Mouse (Mus musculus) MEL (cell line): ENCODE measurements around the gene Gm20388.

Experiments used
- CTCF ChIP-seq, 3 experiments: IDR thresholded peaks in 2 of 3; conservative IDR thresholded peaks in 1 of 3; 2 replicates each; pipeline ENCODE4 v1.5.1; 2011 to 2012; ENCODE audit warnings: low read length in 3 of 3, low read depth in 2 of 3, mild to moderate bottlenecking in 2 of 3, improper control_type of control experiment in 1 of 3, inconsistent platforms in 1 of 3, mixed read lengths in 1 of 3, moderate library complexity in 1 of 3; ENCODE audit not compliant: control insufficient read depth in 1 of 3, insufficient read depth in 1 of 3, poor library complexity in 1 of 3, severe bottlenecking in 1 of 3
- ELF1 ChIP-seq: IDR thresholded peaks from 2 replicates; pipeline ENCODE4 v1.6.1; 2014; ENCODE audit warnings: low read depth, mild to moderate bottlenecking, inconsistent platforms, low read length, improper control_type of control experiment, moderate library complexity
- GABPA ChIP-seq: IDR thresholded peaks from 2 replicates; pipeline ENCODE4 v1.6.1; 2012; ENCODE audit warnings: low read depth, mild to moderate bottlenecking, inconsistent platforms, low read length, improper control_type of control experiment, moderate library complexity
- GATA1 ChIP-seq: IDR thresholded peaks from 2 replicates; pipeline ENCODE4 v1.6.1; 2011; ENCODE audit warnings: low read depth, low read length, improper control_type of control experiment
- MAX ChIP-seq: IDR thresholded peaks from 2 replicates; pipeline ENCODE4 v1.6.1; 2011; ENCODE audit warnings: low read length, improper control_type of control experiment
- MAZ ChIP-seq: IDR thresholded peaks from 2 replicates; pipeline ENCODE4 v1.6.1; 2012; ENCODE audit warnings: low read depth, mild to moderate bottlenecking, inconsistent platforms, low read length, improper control_type of control experiment
- NELFE ChIP-seq: IDR thresholded peaks from 2 replicates; pipeline ENCODE4 v1.6.1; 2011; ENCODE audit warnings: low read depth, low read length, improper control_type of control experiment
- POLR2A ChIP-seq, 2 experiments: IDR thresholded peaks; 2 replicates each; pipeline ENCODE4 v1.6.1; 2011 to 2012; ENCODE audit warnings: low read length in 2 of 2, mild to moderate bottlenecking in 2 of 2, control low read depth in 1 of 2, improper control_type of control experiment in 1 of 2, low read depth in 1 of 2, moderate library complexity in 1 of 2; ENCODE audit not compliant: control insufficient read depth in 1 of 2, insufficient read depth in 1 of 2, poor library complexity in 1 of 2
- TAL1 ChIP-seq: IDR thresholded peaks from 2 replicates; pipeline ENCODE4 v1.6.1; 2012; ENCODE audit warnings: mild to moderate bottlenecking, inconsistent platforms, low read length, moderate library complexity, mixed read lengths
- TCF12 ChIP-seq: IDR thresholded peaks from 2 replicates; pipeline ENCODE4 v1.6.1; 2014; ENCODE audit warnings: low read depth, mild to moderate bottlenecking, inconsistent platforms, low read length, improper control_type of control experiment, moderate library complexity
- USF2 ChIP-seq, 2 experiments: IDR thresholded peaks; 2 replicates each; pipeline ENCODE4 v1.6.1; 2011 to 2012; ENCODE audit warnings: improper control_type of control experiment in 2 of 2, low read length in 2 of 2, borderline replicate concordance in 1 of 2, inconsistent platforms in 1 of 2, low read depth in 1 of 2, mild to moderate bottlenecking in 1 of 2; ENCODE audit not compliant: insufficient read depth in 1 of 2
- ZKSCAN1 ChIP-seq: IDR thresholded peaks from 2 replicates; pipeline ENCODE4 v1.6.1; 2012; ENCODE audit warnings: low read depth, mild to moderate bottlenecking, inconsistent platforms, low read length, improper control_type of control experiment, moderate library complexity
- ZMIZ1 ChIP-seq: IDR thresholded peaks from 2 replicates; pipeline ENCODE4 v1.6.1; 2012; ENCODE audit warnings: low read depth, mild to moderate bottlenecking, inconsistent platforms, low read length, improper control_type of control experiment, moderate library complexity
- ZNF384 ChIP-seq: IDR thresholded peaks from 2 replicates; pipeline ENCODE4 v1.6.1; 2012; ENCODE audit warnings: low read depth, mild to moderate bottlenecking, inconsistent platforms, low read length, improper control_type of control experiment

DNA sequence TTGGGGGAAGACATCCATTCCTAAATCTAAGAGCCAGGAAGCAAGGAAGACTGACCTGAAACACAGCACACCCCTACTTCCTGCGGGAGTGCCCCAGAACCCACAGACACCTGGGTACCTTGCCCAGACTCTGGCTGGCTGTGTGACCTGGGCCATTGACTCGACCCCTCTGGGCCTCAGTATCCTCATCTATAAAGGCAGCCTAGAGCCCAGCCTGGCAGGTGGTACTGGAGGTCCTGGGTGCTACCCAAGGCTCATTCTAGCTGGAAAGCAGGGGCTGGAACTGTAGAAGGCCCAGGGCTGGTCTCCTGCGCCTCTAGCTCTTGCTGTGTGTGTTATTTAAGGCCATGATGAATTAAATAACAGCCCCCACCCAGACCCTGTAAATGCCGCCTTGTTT is 1743.5 kb downstream of the Gm20388 start:
- no peak for TF ChIP-seq ZKSCAN1
- TF ChIP-seq POLR2A (IDR thresholded peaks at IDR 0.05; ENCODE audit: control insufficient read depth in 1 of 2, insufficient read depth in 1 of 2, low read depth in 1 of 2, low read length in 2 of 2, poor library complexity in 1 of 2): no peak
- no peak for TF ChIP-seq CTCF (IDR thresholded peaks at IDR 0.05 in 2 of 3, conservative IDR thresholded peaks at IDR 0.05 in 1 of 3; ENCODE audit: control insufficient read depth in 1 of 3, insufficient read depth in 1 of 3, low read depth in 2 of 3, low read length in 3 of 3, poor library complexity in 1 of 3, severe bottlenecking in 1 of 3)
- TF ChIP-seq MAZ: no peak
- TF ChIP-seq TCF12: no peak
- TF ChIP-seq ZNF384: no peak
- TF ChIP-seq GATA1: no peak
- TF ChIP-seq TAL1: no peak
- TF ChIP-seq ELF1: no peak
- TF ChIP-seq USF2 (IDR thresholded peaks at IDR 0.05; ENCODE audit: borderline replicate concordance in 1 of 2, insufficient read depth in 1 of 2, low read depth in 1 of 2, low read length in 2 of 2): no peak
- TF ChIP-seq GABPA: no peak
- TF ChIP-seq ZMIZ1: no peak
- TF ChIP-seq MAX: no peak
- no peak for TF ChIP-seq NELFE
